Mouse (Mus musculus) ES-E14 (cell line): ENCODE results near the gene Ptprf.

Experiments used
- CHD2 ChIP-seq: IDR thresholded peaks from 2 replicates; pipeline ENCODE4 v1.6.1; 2014; ENCODE audit warnings: mild to moderate bottlenecking, low read depth, low read length, inconsistent platforms
- HCFC1 ChIP-seq: IDR thresholded peaks from 2 replicates; pipeline ENCODE4 v1.6.1; 2012; ENCODE audit warnings: low read length, inconsistent platforms, borderline replicate concordance; ENCODE audit not compliant: insufficient read depth
- ZC3H11A ChIP-seq: IDR thresholded peaks from 2 replicates; pipeline ENCODE4 v1.6.1; 2012; ENCODE audit warnings: low read depth, mild to moderate bottlenecking, inconsistent platforms, low read length, borderline replicate concordance
- ZNF384 ChIP-seq: IDR thresholded peaks from 2 replicates; pipeline ENCODE4 v1.6.1; 2012; ENCODE audit warnings: low read depth, low read length, inconsistent platforms

- no peak for TF ChIP-seq CHD2
- TF ChIP-seq ZNF384, result no peak
- no peak for TF ChIP-seq HCFC1
- no peak for TF ChIP-seq ZC3H11A
Observed at GRCm38 (mm10) chr4:118233886-118234285, 57.3 kb downstream of the Ptprf start.
